Mouse (Mus musculus): ENCODE results near the gene Scimp. TPM values are rescaled to one million over a fixed set of nuclear protein-coding genes. Genes with fewer than 3 reads are reported as not detected.
"Not testable (repeated sequence)": the region's sequence is repeated elsewhere in the genome, so short reads cannot be mapped to it uniquely, and the experiment has no call there.

The Scimp gene
- polyA plus RNA-seq, 1 experiment from 2014 or later = 0.35 TPM

- ATAC-seq (ENCODE audit: insufficient read depth, low FRiP score, low read depth) = no peak
- H3K27ac ChIP-seq = no peak overlapping the region
- WGBS = 86% methylated on average over 2 of the region's 2 CpGs
- no peaks in the 10 kb centered on the region for H3K27me3 ChIP-seq (replicated peaks)
- H3K9ac ChIP-seq = no peak overlapping the region
- H3K4me2 ChIP-seq = no peak overlapping the region
- no peak overlapping the region for H3K4me3 ChIP-seq (replicated peaks)
- no peaks in the 10 kb centered on the region for H3K4me1 ChIP-seq
- H3K9me3 ChIP-seq = no peaks in the 10 kb centered on the region
- no peaks in the 10 kb centered on the region for H3K36me3 ChIP-seq
Measured at GRCm38 (mm10) chr11:70790426-70790825, 22.0 kb downstream of the Scimp start.

- H3K4me3 ChIP-seq (replicated peaks) = no peak overlapping the region
- H3K4me2 ChIP-seq = no peak overlapping the region
- no peak overlapping the region for H3K9ac ChIP-seq
- no peak for ATAC-seq (ENCODE audit: insufficient read depth, low FRiP score, low read depth)
- no peaks in the 10 kb centered on the region for H3K36me3 ChIP-seq
- H3K9me3 ChIP-seq = no peaks in the 10 kb centered on the region
- H3K27ac ChIP-seq = no peak overlapping the region
- no peaks in the 10 kb centered on the region for H3K4me1 ChIP-seq
- WGBS = 86% methylated on average over 10 of the region's 10 CpGs
- no peaks in the 10 kb centered on the region for H3K27me3 ChIP-seq (replicated peaks)
Measured at GRCm38 (mm10) chr11:70788972-70789655, 23.3 kb downstream of the Scimp start.

- Histone ChIP-seq H3K4me3 (replicated peaks) (no peak overlapping the region), H3K9ac (no peak overlapping the region), H3K27ac (no peak overlapping the region), H3K36me3 (no peaks in the 10 kb centered on the region), H3K9me3 (no peaks in the 10 kb centered on the region), H3K4me1 (no peaks in the 10 kb centered on the region), H3K27me3 (replicated peaks) (no peaks in the 10 kb centered on the region), H3K4me2 (no peak overlapping the region)
- 67% methylated on average over 11 of the region's 11 CpGs for WGBS
- no peak for ATAC-seq (ENCODE audit: insufficient read depth, low FRiP score, low read depth)
Measured at GRCm38 (mm10) chr11:70787052-70787451, 25.3 kb downstream of the Scimp start.

GRCm38 (mm10) chr11:70785908-70786307, 26.5 kb downstream of the Scimp start:
- Histone ChIP-seq H3K9ac (no peak overlapping the region), H3K9me3 (no peaks in the 10 kb centered on the region), H3K4me1 (no peaks in the 10 kb centered on the region), H3K27ac (no peak overlapping the region), H3K4me3 (replicated peaks) (no peak overlapping the region), H3K4me2 (no peak overlapping the region), H3K36me3 (no peaks in the 10 kb centered on the region), H3K27me3 (replicated peaks) (no peaks in the 10 kb centered on the region)
- 59% methylated on average over 2 of the region's 2 CpGs for WGBS
- ATAC-seq (ENCODE audit: insufficient read depth, low FRiP score, low read depth) = no peak

- not testable (repeated sequence) for H3K9me3 ChIP-seq; H3K36me3 ChIP-seq; H3K4me1 ChIP-seq; H3K4me3 ChIP-seq (replicated peaks); H3K27ac ChIP-seq; H3K9ac ChIP-seq; H3K27me3 ChIP-seq (replicated peaks); H3K4me2 ChIP-seq; ATAC-seq (ENCODE audit: insufficient read depth, low FRiP score, low read depth)
- WGBS = 23% methylated on average over 6 of the region's 6 CpGs
Measured at GRCm38 (mm10) chr11:70778058-70778457, 34.3 kb downstream of the Scimp start.

- H3K27me3 ChIP-seq (replicated peaks) = no peaks in the 10 kb centered on the region
- H3K9me3 ChIP-seq = no peaks in the 10 kb centered on the region
- no peak overlapping the region for H3K4me3 ChIP-seq (replicated peaks)
- WGBS = 64% methylated on average over 6 of the region's 6 CpGs
- ATAC-seq (ENCODE audit: insufficient read depth, low FRiP score, low read depth) = no peak
- H3K4me1 ChIP-seq = no peaks in the 10 kb centered on the region; the same call in 1 of the 2 replicates
- H3K4me2 ChIP-seq = no peak overlapping the region
- H3K9ac ChIP-seq = no peak overlapping the region
- H3K36me3 ChIP-seq = 0 out of 2 replicates have a peak, but pooled peaks cover 1% of the 10 kb centered on the region
- H3K27ac ChIP-seq = no peak overlapping the region
Measured at GRCm38 (mm10) chr11:70777634-70778033, 34.8 kb downstream of the Scimp start.

GRCm38 (mm10) chr11:70776830-70777571, 35.4 kb downstream of the Scimp start:
- 25% methylated on average over 17 of the region's 17 CpGs for WGBS
- no peak overlapping the region for H3K9ac ChIP-seq

GRCm38 (mm10) chr11:70770804-70771203, 41.6 kb downstream of the Scimp start:
- no peaks in the 10 kb centered on the region for H3K27me3 ChIP-seq (replicated peaks)
- H3K36me3 ChIP-seq = 0 out of 2 replicates have a peak, but pooled peaks cover 4% of the 10 kb centered on the region
- no peak overlapping the region for H3K27ac ChIP-seq
- H3K9ac ChIP-seq = no peak overlapping the region
- no peak for ATAC-seq (ENCODE audit: insufficient read depth, low FRiP score, low read depth)
- 89% methylated on average over 3 of the region's 3 CpGs for WGBS
- no peaks in the 10 kb centered on the region for H3K9me3 ChIP-seq
- H3K4me2 ChIP-seq = no peak overlapping the region
- no peak overlapping the region for H3K4me3 ChIP-seq (replicated peaks)
- H3K4me1 ChIP-seq = 0 out of 2 replicates have a peak, but pooled peaks cover 4% of the 10 kb centered on the region

More at GRCm38 (mm10) chr11:70776830-70777571, 35.4 kb downstream of the Scimp start:
- H3K9me3 ChIP-seq = no peaks in the 10 kb centered on the region
- no peaks in the 10 kb centered on the region; the same call in 1 of the 2 replicates for H3K4me1 ChIP-seq
- no peaks in the 10 kb centered on the region for H3K27me3 ChIP-seq (replicated peaks)
- H3K4me2 ChIP-seq = no peak overlapping the region
- ATAC-seq (ENCODE audit: insufficient read depth, low FRiP score, low read depth) = peak; percentile 73; the same call in 1 of the 2 replicates
- no peak overlapping the region for H3K4me3 ChIP-seq (replicated peaks)
- H3K36me3 ChIP-seq = 0 out of 2 replicates have a peak, but pooled peaks cover 4% of the 10 kb centered on the region
- no peak overlapping the region for H3K27ac ChIP-seq

GRCm38 (mm10) chr11:70765776-70766445, 46.5 kb downstream of the Scimp start:
- Histone ChIP-seq H3K36me3 (no peaks in the 10 kb centered on the region), H3K9ac (no peak overlapping the region), H3K27ac (0 out of 2 replicates have a peak overlapping the region, but pooled peaks have one; percentile 26), H3K4me3 (replicated peaks) (no peak overlapping the region), H3K9me3 (no peaks in the 10 kb centered on the region), H3K27me3 (replicated peaks) (no peaks in the 10 kb centered on the region), H3K4me2 (no peak overlapping the region), H3K4me1 (0 out of 2 replicates have a peak, but pooled peaks cover 5% of the 10 kb centered on the region)
- ATAC-seq (ENCODE audit: insufficient read depth, low FRiP score, low read depth) = no peak
- 72% methylated on average over 16 of the region's 16 CpGs for WGBS

- Histone ChIP-seq H3K4me1 (0 out of 2 replicates have a peak, but pooled peaks cover 5% of the 10 kb centered on the region), H3K4me2 (peak within 1 kb of the TSS; percentile 84), H3K27me3 (replicated peaks) (no peaks in the 10 kb centered on the region), H3K9ac (peak within 1 kb of the TSS; percentile 85), H3K27ac (peak within 1 kb of the TSS; percentile 86), H3K36me3 (no peaks in the 10 kb centered on the region), H3K4me3 (replicated peaks) (peak within 1 kb of the TSS; percentile 71), H3K9me3 (no peaks in the 10 kb centered on the region)
- under 1% methylated on average over 56 of the region's 78 CpGs for WGBS
- peak; percentile 83 for ATAC-seq (ENCODE audit: insufficient read depth, low FRiP score, low read depth)
Measured at GRCm38 (mm10) chr11:70763936-70764808, 48.2 kb downstream of the Scimp start, which contains the start of gene Zfp3. TSS of gene Zfp3 (plus strand) at chr11:70764209.

- Histone ChIP-seq H3K4me1 (0 out of 2 replicates have a peak, but pooled peaks cover 5% of the 10 kb centered on the region), H3K9ac (peak overlapping the region; percentile 85), H3K27me3 (replicated peaks) (no peaks in the 10 kb centered on the region), H3K27ac (peak overlapping the region; percentile 86; the same call in 1 of the 2 replicates), H3K4me3 (replicated peaks) (peak overlapping the region; percentile 71), H3K4me2 (peak overlapping the region; percentile 84), H3K9me3 (no peaks in the 10 kb centered on the region), H3K36me3 (no peaks in the 10 kb centered on the region)
- WGBS = 26% methylated on average over 3 of the region's 3 CpGs
- ATAC-seq (ENCODE audit: insufficient read depth, low FRiP score, low read depth) = no peak
Measured at GRCm38 (mm10) chr11:70763582-70763935, 48.8 kb downstream of the Scimp start.
